Mouse (Mus musculus) kidney, embryonic 16.5 days (tissue): Measurements from ENCODE around the gene Rnf167. TPM values are rescaled to one million over a fixed set of nuclear protein-coding genes. Genes with fewer than 3 reads are reported as not detected.

Experiments used
- ATAC-seq: fragments of 200-750 bp; cut with Nextera tagmentation; 2 replicates; pipeline ENCODE4 v1.8.0; 2017; ENCODE audit warnings: moderate TSS enrichment; ENCODE audit not compliant: low FRiP score, low TSS enrichment
- H3K27ac ChIP-seq: fragments of 300-500 bp; sonication (generic); 2 replicates; pipeline ENCODE4 v1.5.1; 2014; ENCODE audit warnings: low read length
- H3K27me3 ChIP-seq: fragments of 300-500 bp; sonication (generic); 2 replicates; pipeline ENCODE4 v1.6.1; 2014; ENCODE audit warnings: low read length, control low read depth, mixed read lengths; ENCODE audit not compliant: insufficient read depth
- H3K36me3 ChIP-seq: fragments of 300-500 bp; sonication (generic); 2 replicates; pipeline ENCODE4 v1.6.1; 2014; ENCODE audit warnings: low read length, control low read depth, mixed read lengths; ENCODE audit not compliant: insufficient read depth
- H3K4me1 ChIP-seq: fragments of 300-500 bp; sonication (generic); 2 replicates; pipeline ENCODE4 v1.6.1; 2014; ENCODE audit warnings: low read length, control low read depth, mixed read lengths; ENCODE audit not compliant: insufficient read depth
- H3K4me2 ChIP-seq: fragments of 300-500 bp; sonication (generic); replicated peaks from 2 replicates; pipeline ENCODE4 v1.6.1; 2014; ENCODE audit warnings: low read depth, low read length
- H3K4me3 ChIP-seq: fragments of 300-500 bp; sonication (generic); 2 replicates; pipeline ENCODE4 v1.5.1; 2014; ENCODE audit warnings: mild to moderate bottlenecking, low read length
- H3K9ac ChIP-seq: fragments of 300-500 bp; sonication (generic); replicated peaks from 2 replicates; pipeline ENCODE4 v1.6.1; 2014; ENCODE audit warnings: low read length
- H3K9me3 ChIP-seq: fragments of 300-500 bp; sonication (generic); 2 replicates; pipeline ENCODE4 v1.6.1; 2016; ENCODE audit warnings: low read length, control low read depth
- WGBS: fragments of 180-500 bp; shearing (Covaris S2); extraction: QIAGEN DNeasy Blood & Tissue Kit; methylation state at CpG from one replicate; pipeline ENCODE4 v1.1.7; 2014; 5-methylcytosine and 5-hydroxymethylcytosine counted together
- polyA plus RNA-seq: library from polyadenylated mRNA; unstranded; fragments of >200 nt; fragmentation: Nextera tagmentation; extraction: Ambion mirVana; gene quantifications from 2 replicates; pipeline ENCODE4 v1.2.1, GENCODE M21; 2015

The Rnf167 gene
- polyA plus RNA-seq, 1 experiment from 2014 or later = 130 TPM

DNA sequence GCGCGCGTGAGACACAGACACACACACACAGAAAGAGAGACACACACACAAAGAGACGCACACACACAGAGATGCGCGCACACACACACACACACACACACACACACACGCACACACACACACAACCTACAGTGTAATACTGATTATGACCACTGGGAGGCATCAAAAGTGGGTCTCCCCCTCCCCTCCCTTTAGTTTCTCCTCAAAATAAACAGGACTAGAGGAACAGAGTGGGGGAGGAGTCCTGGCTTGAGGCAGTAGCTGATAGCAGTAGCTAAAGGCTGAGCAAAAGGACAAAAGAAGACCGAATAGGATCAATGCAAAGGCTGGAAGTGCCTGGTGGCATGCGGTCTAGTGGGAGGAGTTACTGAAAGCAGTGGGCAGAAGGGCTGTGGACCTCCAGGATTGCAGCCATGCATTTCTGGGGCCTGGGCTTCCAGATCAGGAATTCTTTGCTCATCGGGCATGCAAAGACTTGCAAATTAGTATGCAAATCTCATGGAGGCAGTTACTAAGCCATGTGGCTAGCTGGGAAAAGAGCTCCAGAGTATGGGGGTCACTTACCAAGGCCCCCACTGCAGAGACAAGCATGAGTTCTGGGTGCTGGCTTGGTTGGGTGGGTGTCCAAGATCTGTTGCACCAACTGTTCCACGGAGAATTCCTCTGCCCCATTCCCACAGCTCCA is 35.0 kb downstream of the Rnf167 start:
- Histone ChIP-seq H3K27me3 (no peaks in the 10 kb centered on the region), H3K4me2 (no peak overlapping the region), H3K4me1 (peaks cover 12% of the 10 kb centered on the region), H3K4me3 (no peak overlapping the region), H3K9me3 (no peaks in the 10 kb centered on the region), H3K36me3 (peaks cover 24% of the 10 kb centered on the region; the same call in 1 of the 2 replicates), H3K9ac (no peak overlapping the region), H3K27ac (0 out of 2 replicates have a peak overlapping the region, but pooled peaks have one; percentile 3)
- ATAC-seq = 0 out of 2 replicates have a peak, but pooled peaks have one; percentile 47
- WGBS = 30% methylated on average over 11 of the region's 11 CpGs

DNA sequence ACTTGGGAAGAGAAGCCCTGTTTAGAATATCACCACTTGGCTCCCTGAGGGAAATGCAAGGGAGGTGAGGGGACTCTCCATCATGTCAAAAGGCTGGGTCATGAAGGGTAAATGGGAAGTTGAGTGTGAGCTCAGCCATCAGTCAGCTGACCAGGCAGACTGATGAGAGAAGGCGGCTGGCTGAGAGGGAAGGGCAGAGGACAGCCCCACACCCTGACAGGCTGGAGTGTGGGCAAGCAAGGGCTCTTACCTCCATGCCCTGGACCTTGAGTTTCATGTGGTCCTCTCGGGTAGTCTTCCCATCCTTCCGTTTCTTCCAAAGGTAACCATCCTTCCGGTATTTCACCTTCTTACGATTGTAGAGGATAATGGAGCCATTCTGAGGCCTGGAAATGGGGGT is 36.6 kb downstream of the Rnf167 start:
- Histone ChIP-seq H3K9me3 (no peaks in the 10 kb centered on the region), H3K4me2 (no peak overlapping the region), H3K9ac (no peak overlapping the region), H3K36me3 (peaks cover 24% of the 10 kb centered on the region; the same call in 1 of the 2 replicates), H3K27ac (no peak overlapping the region), H3K4me1 (peaks cover 20% of the 10 kb centered on the region), H3K27me3 (no peaks in the 10 kb centered on the region), H3K4me3 (no peak overlapping the region)
- 89% methylated on average over 5 of the region's 5 CpGs for WGBS
- ATAC-seq = no peak

DNA sequence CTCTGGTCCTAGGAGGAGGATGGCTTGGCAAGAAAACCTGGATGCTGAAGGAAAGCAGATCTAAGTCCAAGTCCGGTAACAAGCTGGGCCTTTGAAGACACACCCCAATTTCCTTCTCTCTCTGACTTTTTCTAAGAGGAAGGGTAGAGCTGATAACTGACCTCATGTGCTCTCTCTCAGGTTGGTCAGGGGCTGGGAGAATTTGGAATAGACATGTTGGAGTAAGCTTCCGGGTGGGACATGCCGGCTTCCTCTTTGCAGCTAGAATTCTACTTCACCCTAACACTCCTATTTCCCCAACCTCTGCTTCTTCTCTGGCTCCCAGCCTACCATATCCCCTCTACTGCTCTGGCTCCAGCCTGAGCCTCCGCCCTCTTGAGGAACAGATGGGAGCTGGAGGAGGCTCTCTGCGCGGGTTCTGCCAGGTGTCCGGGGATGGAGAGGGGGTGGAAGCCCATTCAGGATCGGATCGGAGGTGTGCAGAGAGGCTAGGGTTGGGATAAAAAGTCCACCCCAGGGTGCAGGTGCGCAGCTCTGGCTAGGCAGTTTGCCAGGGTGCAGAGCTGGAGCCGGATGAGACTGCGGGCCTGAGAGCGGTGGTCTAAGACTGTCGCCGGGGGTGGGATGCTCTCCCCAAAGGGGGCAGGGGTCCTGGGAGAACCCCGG is 40.0 kb downstream of the Rnf167 start:
- WGBS = 1% methylated on average over 16 of the region's 16 CpGs
- H3K4me1 ChIP-seq = peaks cover 23% of the 10 kb centered on the region
- no peaks in the 10 kb centered on the region for H3K9me3 ChIP-seq
- peak overlapping the region; percentile 86 for H3K9ac ChIP-seq
- H3K27me3 ChIP-seq = no peaks in the 10 kb centered on the region
- H3K4me3 ChIP-seq = peak overlapping the region; percentile 85
- ATAC-seq = peak; percentile 58
- peak overlapping the region; percentile 85 for H3K4me2 ChIP-seq
- H3K27ac ChIP-seq = peak overlapping the region; percentile 90
- H3K36me3 ChIP-seq = peaks cover 11% of the 10 kb centered on the region; the same call in 1 of the 2 replicates

DNA sequence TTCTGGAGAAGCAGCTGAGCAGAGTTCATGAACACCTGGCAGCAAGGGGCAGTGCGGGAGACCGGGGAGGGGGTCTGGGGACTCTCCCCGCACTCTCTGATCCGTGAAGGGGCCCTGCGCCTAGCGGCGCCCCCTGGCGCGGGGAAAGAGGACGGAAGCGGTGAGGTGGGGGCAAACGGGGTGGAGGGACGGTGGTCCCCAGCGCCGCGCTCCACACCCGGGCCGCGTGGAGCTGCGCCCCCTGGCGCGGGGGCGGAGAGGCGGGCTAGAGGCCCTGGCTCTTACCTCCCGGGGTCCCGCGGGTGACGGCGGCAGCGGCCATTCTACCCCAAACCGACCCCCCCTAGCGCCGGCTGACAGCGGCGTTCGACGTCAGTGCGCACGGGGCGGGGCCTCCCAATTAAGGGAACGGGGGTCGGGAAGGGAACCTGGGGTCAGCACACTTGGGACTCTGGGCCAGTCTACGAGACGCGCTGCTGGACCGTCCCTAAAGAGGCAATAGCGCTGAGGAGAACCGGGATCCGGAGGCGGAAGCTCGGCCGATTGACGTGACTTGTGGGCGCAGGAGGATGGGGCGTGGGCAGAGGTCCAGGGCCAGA is 40.7 kb downstream of the Rnf167 start, which contains the start of gene Camta2:
Gene Camta2 (minus strand): TSS at position 505 of the 599 bp plus-strand sequence.
- H3K4me2 ChIP-seq = peak within 1 kb of the TSS; percentile 85
- peaks cover 19% of the 10 kb centered on the region for H3K4me1 ChIP-seq
- H3K27ac ChIP-seq = peak within 1 kb of the TSS; percentile 90
- H3K36me3 ChIP-seq = peaks cover 11% of the 10 kb centered on the region; the same call in 1 of the 2 replicates
- ATAC-seq = peak; percentile 91
- H3K4me3 ChIP-seq = peak within 1 kb of the TSS; percentile 85
- WGBS = under 1% methylated on average over 55 of the region's 55 CpGs
- no peaks in the 10 kb centered on the region for H3K9me3 ChIP-seq
- no peaks in the 10 kb centered on the region for H3K27me3 ChIP-seq
- peak within 1 kb of the TSS; percentile 86 for H3K9ac ChIP-seq

GRCm38 (mm10) chr11:70688372-70688771 is 41.3 kb downstream of the Rnf167 start:
- no peaks in the 10 kb centered on the region for H3K9me3 ChIP-seq
- no peaks in the 10 kb centered on the region for H3K27me3 ChIP-seq
- 12% methylated on average over 8 of the region's 8 CpGs for WGBS
- peaks cover 11% of the 10 kb centered on the region; the same call in 1 of the 2 replicates for H3K36me3 ChIP-seq
- peak overlapping the region; percentile 90 for H3K27ac ChIP-seq
- no peak for ATAC-seq
- peak overlapping the region; percentile 86 for H3K9ac ChIP-seq
- H3K4me3 ChIP-seq = peak overlapping the region; percentile 85
- H3K4me2 ChIP-seq = peak overlapping the region; percentile 85
- peaks cover 19% of the 10 kb centered on the region for H3K4me1 ChIP-seq

GRCm38 (mm10) chr11:70689578-70689977 is 42.5 kb downstream of the Rnf167 start:
- Histone ChIP-seq H3K4me1 (peaks cover 19% of the 10 kb centered on the region), H3K9me3 (no peaks in the 10 kb centered on the region), H3K4me2 (no peak overlapping the region), H3K4me3 (no peak overlapping the region), H3K27me3 (no peaks in the 10 kb centered on the region), H3K36me3 (0 out of 2 replicates have a peak, but pooled peaks cover 6% of the 10 kb centered on the region), H3K27ac (no peak overlapping the region), H3K9ac (no peak overlapping the region)
- ATAC-seq = no peak
- 64% methylated on average over 4 of the region's 4 CpGs for WGBS

GRCm38 (mm10) chr11:70693504-70693903 is 46.5 kb downstream of the Rnf167 start:
- H3K27me3 ChIP-seq = no peaks in the 10 kb centered on the region
- H3K36me3 ChIP-seq = no peaks in the 10 kb centered on the region
- no peak for ATAC-seq
- H3K4me3 ChIP-seq = no peak overlapping the region
- H3K27ac ChIP-seq = no peak overlapping the region
- no peak overlapping the region for H3K4me2 ChIP-seq
- H3K4me1 ChIP-seq = peaks cover 6% of the 10 kb centered on the region
- H3K9me3 ChIP-seq = no peaks in the 10 kb centered on the region
- no peak overlapping the region for H3K9ac ChIP-seq
- WGBS = 73% methylated on average over 3 of the region's 3 CpGs

- WGBS = 79% methylated on average over 3 of the region's 3 CpGs
- H3K9me3 ChIP-seq = no peaks in the 10 kb centered on the region
- no peak overlapping the region for H3K4me2 ChIP-seq
- no peaks in the 10 kb centered on the region for H3K36me3 ChIP-seq
- H3K9ac ChIP-seq = no peak overlapping the region
- no peak for ATAC-seq
- H3K27ac ChIP-seq = no peak overlapping the region
- no peaks in the 10 kb centered on the region for H3K27me3 ChIP-seq
- peaks cover 15% of the 10 kb centered on the region for H3K4me1 ChIP-seq
- no peak overlapping the region for H3K4me3 ChIP-seq
Observed at GRCm38 (mm10) chr11:70697376-70697775, 50.3 kb downstream of the Rnf167 start.

- Histone ChIP-seq H3K9me3 (no peaks in the 10 kb centered on the region), H3K27ac (no peak overlapping the region), H3K36me3 (peaks cover 10% of the 10 kb centered on the region; the same call in 1 of the 2 replicates), H3K9ac (no peak overlapping the region), H3K27me3 (no peaks in the 10 kb centered on the region), H3K4me2 (no peak overlapping the region), H3K4me1 (peaks cover 19% of the 10 kb centered on the region), H3K4me3 (no peak overlapping the region)
- WGBS = 84% methylated on average over 2 of the region's 2 CpGs
- ATAC-seq = no peak
Observed at GRCm38 (mm10) chr11:70699051-70699450, 52.0 kb downstream of the Rnf167 start.
